Mouse (Mus musculus) cerebellum, adult 2 months (tissue): ENCODE data around the gene Syap1. TPM values are rescaled to one million over a fixed set of nuclear protein-coding genes. Genes with fewer than 3 reads are reported as not detected.

Experiments
- DNase-seq, 2 experiments: peaks; one replicate each; pipeline ENCODE4 v3.0.0; 2021
- H3K27ac ChIP-seq: fragments of 200-500 bp; 2 replicates; pipeline ENCODE4 v1.5.1; 2012; ENCODE audit warnings: low read length, control low read depth, inconsistent platforms; ENCODE audit not compliant: insufficient read depth
- H3K27me3 ChIP-seq: fragments of 200-500 bp; 2 replicates; pipeline ENCODE4 v1.6.1; 2012; ENCODE audit warnings: inconsistent platforms, mild to moderate bottlenecking, low read length, moderate library complexity; ENCODE audit not compliant: control insufficient read depth, insufficient read depth
- H3K4me1 ChIP-seq: fragments of 200-500 bp; 2 replicates; pipeline ENCODE4 v1.6.1; 2011; ENCODE audit warnings: low read length; ENCODE audit not compliant: control insufficient read depth, insufficient read depth
- H3K4me3 ChIP-seq: fragments of 200-500 bp; replicated peaks from 2 replicates; pipeline ENCODE3; 2011; ENCODE audit warnings: mild to moderate bottlenecking, low read depth, low read length, control low read depth; ENCODE audit not compliant: insufficient read depth
- CTCF ChIP-seq: fragments of 200-500 bp; IDR thresholded peaks from 2 replicates; pipeline ENCODE4 v1.5.1; 2011; ENCODE audit warnings: low read depth, mild to moderate bottlenecking, control low read depth, low read length, moderate library complexity, borderline replicate concordance; ENCODE audit not compliant: insufficient read depth
- POLR2A ChIP-seq: fragments of 200-500 bp; IDR thresholded peaks from 2 replicates; pipeline ENCODE4 v1.6.1; 2011; ENCODE audit warnings: low read length, control low read depth, borderline replicate concordance; ENCODE audit not compliant: insufficient read depth
- WGBS: fragments of 180-500 bp; shearing (Covaris S2); methylation state at CpG from one replicate; pipeline ENCODE4 v1.1.7; 2018; 5-methylcytosine and 5-hydroxymethylcytosine counted together
- polyA plus RNA-seq: library from polyadenylated mRNA; depleted of rRNA; stranded (reverse); fragments of >200 nt; gene quantifications from 2 replicates; pipeline ENCODE4 v1.2.3, GENCODE M21; 2012; rRNA removed

Gene Syap1
- polyA plus RNA-seq, 1 experiment, result 25.6 TPM

- Histone ChIP-seq H3K27me3 (no peaks in the 10 kb centered on the region), H3K4me3 (peak overlapping the region; percentile 89), H3K4me1 (no peaks in the 10 kb centered on the region), H3K27ac (peak overlapping the region; percentile 21; the same call in 1 of the 2 replicates)
- 9% methylated on average over 20 of the region's 20 CpGs for WGBS
- no peak for TF ChIP-seq POLR2A
- no peak for TF ChIP-seq CTCF
- no peak for DNase-seq
Observed at GRCm38 (mm10) chrX:162828783-162829182, 59.5 kb downstream of the Syap1 start.

GRCm38 (mm10) chrX:162828016-162828415 lies 60.2 kb downstream of the Syap1 start:
- Histone ChIP-seq H3K27me3 (no peaks in the 10 kb centered on the region), H3K27ac (no peak overlapping the region), H3K4me1 (no peaks in the 10 kb centered on the region), H3K4me3 (peak overlapping the region; percentile 89)
- 27% methylated on average over 6 of the region's 6 CpGs for WGBS
- no peak for TF ChIP-seq CTCF
- TF ChIP-seq POLR2A, result no peak
- no peak for DNase-seq

Other genes starting within 250 kb of the Syap1 start
- gene Reps2, start 244.8 kb downstream of the Syap1 start, polyA plus RNA-seq, result 24.6 and 24.8 TPM in 2 replicates
- gene Rbbp7, start 128.0 kb downstream of the Syap1 start, polyA plus RNA-seq, result 109 and 111 TPM in 2 replicates
- 13.4 and 13.9 TPM in 2 replicates for gene Txlng, start 59.0 kb downstream of the Syap1 start, polyA plus RNA-seq
- 89.1 and 90.7 TPM in 2 replicates for gene Ctps2, start 12.8 kb upstream of the Syap1 start, polyA plus RNA-seq
- 0.29 TPM in 1 of 2 replicates, not detected in the other for gene S100g, start 76.2 kb upstream of the Syap1 start, polyA plus RNA-seq